In the genomic region with DNA sequence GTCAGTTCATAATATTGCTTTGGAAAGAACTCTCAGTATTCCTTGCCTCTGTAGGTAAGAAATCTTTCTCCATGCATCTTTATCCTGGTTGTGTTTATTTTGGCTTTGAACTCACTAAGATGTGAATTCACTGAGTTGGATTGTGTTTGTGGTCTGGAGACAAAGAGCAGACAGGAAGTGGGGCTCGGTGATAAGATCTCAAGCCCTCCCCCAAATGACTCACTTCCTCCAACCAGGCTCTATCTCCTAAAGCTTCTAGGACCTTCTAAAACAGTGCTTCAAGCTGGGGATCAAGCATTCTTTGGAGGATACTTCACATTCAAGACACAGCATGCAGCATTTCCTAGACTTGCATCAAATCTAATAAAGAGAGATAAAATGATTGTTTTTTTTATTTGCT, we compare ENCODE assay signal across 15 mouse cellular contexts.
DNase-seq lines count a peak whose midpoint lies in the region; ATAC-seq and TF ChIP-seq lines count a peak whose summit lies in the region.
"Had no signal": no experiment of that assay in that cellular context is flagged by ENCODE, and none has a peak within 500 bp of the region (broad histone marks: within the 10 kb centered on the region; RNA-seq: fewer than 3 reads in every experiment).

No protein-coding gene starts in this region.

- H3K4me3 ChIP-seq in kidney, postnatal 0 days (replicated peaks; ENCODE audit: low read depth, low read length), result no peak overlapping the region
- H3K4me3 ChIP-seq: forebrain, embryonic 12.5 days; stomach, embryonic 15.5 days had no signal

- TF ChIP-seq CTCF in kidney, postnatal 0 days (IDR thresholded peaks at IDR 0.05; ENCODE audit: low read depth), result no peak

- DNase-seq in kidney, postnatal 0 days (ENCODE audit: low spot score), result peak; percentile 40
- DNase-seq in kidney, postnatal 4 days, result no peak
- peak; percentile 54 for DNase-seq in Muller cell, postnatal 12 days (ENCODE audit: inconsistent ontology term)
- peak; percentile 34 for DNase-seq in lung, postnatal 36 days
- DNase-seq in thymus, postnatal 4 days, result peak; percentile 13
- DNase-seq in gastrocnemius, postnatal 36 days, result no peak
- DNase-seq in B cell, adult 2 months, result no peak
- DNase-seq: adrenal gland, postnatal 10 days; gastrocnemius, postnatal 10 days; layer of hippocampus, postnatal 36 days; right cerebral cortex, postnatal 14 days had no signal

- no peak for ATAC-seq in kidney, postnatal 0 days (replicated peaks; ENCODE audit: low FRiP score, low read depth)

- H3K27ac ChIP-seq in kidney, postnatal 0 days, result no peak overlapping the region
- H3K27ac ChIP-seq: forebrain, embryonic 12.5 days; hindbrain, embryonic 14.5 days; macrophage; stomach, embryonic 15.5 days had no signal

- H3K36me3 ChIP-seq in kidney, postnatal 0 days (ENCODE audit: insufficient read depth, low read length), result no peaks in the 10 kb centered on the region
- H3K36me3 ChIP-seq: forebrain, embryonic 12.5 days; stomach, embryonic 15.5 days had no signal

- intact Hi-C loops in gastrocnemius, postnatal 36 days (cut with DNase I), result loop anchor here (10.0 kb wide), 1 partner anchor 108 kb away; no protein-coding TSS in a partner anchor

- WGBS in kidney, postnatal 0 days, result 47% methylated on average over 1 of the region's 1 CpGs

- no peaks in the 10 kb centered on the region for H3K27me3 ChIP-seq in kidney, postnatal 0 days (ENCODE audit: insufficient read depth, low read length)
- H3K27me3 ChIP-seq: forebrain, embryonic 12.5 days; stomach, embryonic 15.5 days had no signal

- peaks cover 11% of the 10 kb centered on the region; the same call in 1 of the 2 replicates for H3K4me1 ChIP-seq in kidney, postnatal 0 days (replicated peaks; ENCODE audit: insufficient read depth, low read length)
- H3K4me1 ChIP-seq: stomach, embryonic 15.5 days had no signal

- no peak overlapping the region for H3K9ac ChIP-seq in kidney, postnatal 0 days (ENCODE audit: low read depth, low read length)
- H3K9ac ChIP-seq: forebrain, embryonic 12.5 days; hindbrain, embryonic 14.5 days; stomach, embryonic 15.5 days had no signal

- no peaks in the 10 kb centered on the region for H3K9me3 ChIP-seq in kidney, postnatal 0 days (replicated peaks; ENCODE audit: low read length)
- H3K9me3 ChIP-seq: forebrain, embryonic 12.5 days; stomach, embryonic 15.5 days had no signal

- H3K4me2 ChIP-seq in kidney, postnatal 0 days (ENCODE audit: low read length), result no peak overlapping the region
- H3K4me2 ChIP-seq: forebrain, embryonic 12.5 days; hindbrain, embryonic 14.5 days; stomach, embryonic 15.5 days had no signal

Comparison
In these comparisons a context has a peak if more than half of its experiments do, and no peak if none do; other contexts are left out.
1. DNase-seq: peak in kidney, postnatal 0 days (single experiment), Muller cell, postnatal 12 days (single experiment), lung, postnatal 36 days (single experiment) and thymus, postnatal 4 days (single experiment); none in kidney, postnatal 4 days (0 of 2), gastrocnemius, postnatal 36 days (0 of 2) and B cell, adult 2 months (0 of 2).